Mouse (Mus musculus) G1E (cell line): ENCODE measurements around the gene Cdk14. TPM values are rescaled to one million over a fixed set of nuclear protein-coding genes. Genes with fewer than 3 reads are reported as not detected.

Experiments
- ATAC-seq: 2 replicates; pipeline ENCODE4 v1.8.0; 2016; ENCODE audit warnings: mild to moderate bottlenecking; ENCODE audit not compliant: insufficient number of reproducible peaks, poor library complexity, low FRiP score, severe bottlenecking; ENCODE audit errors: extremely low read depth
- DNase-seq: peaks from one replicate; pipeline ENCODE4 v3.0.0; 2012; ENCODE audit warnings: low spot score
- H3K27me3 ChIP-seq: 2 replicates; pipeline ENCODE4 v1.6.1; 2012; ENCODE audit warnings: mild to moderate bottlenecking, low read length, inconsistent platforms; ENCODE audit not compliant: insufficient read depth
- H3K36me3 ChIP-seq: replicated peaks from 2 replicates; pipeline ENCODE3; 2012; ENCODE audit warnings: mild to moderate bottlenecking, inconsistent platforms
- H3K4me1 ChIP-seq: 2 replicates; pipeline ENCODE4 v1.6.1; 2012; ENCODE audit warnings: low read depth, low read length, inconsistent platforms, mixed read lengths; ENCODE audit not compliant: insufficient read depth
- H3K4me3 ChIP-seq: 2 replicates; pipeline ENCODE4 v1.5.1; 2012; ENCODE audit warnings: low read depth, mild to moderate bottlenecking, inconsistent platforms, low read length, moderate library complexity, mixed read lengths
- H3K9me3 ChIP-seq: replicated peaks from 2 replicates; pipeline ENCODE4 v1.6.1; 2012; ENCODE audit warnings: inconsistent platforms
- CTCF ChIP-seq: IDR thresholded peaks from 2 replicates; pipeline ENCODE4 v1.5.1; 2012; ENCODE audit warnings: low read depth, low read length, inconsistent platforms, mixed read lengths
- GATA1 ChIP-seq: IDR thresholded peaks from 2 replicates; pipeline ENCODE4 v1.6.1; 2012; ENCODE audit warnings: borderline replicate concordance, low read length, inconsistent platforms, mixed read lengths
- GATA2 ChIP-seq: IDR thresholded peaks from 2 replicates; pipeline ENCODE4 v1.6.1; 2012; ENCODE audit warnings: low read depth, low read length, inconsistent platforms, borderline replicate concordance
- POLR2AphosphoS5 ChIP-seq: IDR thresholded peaks from 2 replicates; pipeline ENCODE4 v1.6.1; 2012; ENCODE audit warnings: low read depth, low read length, inconsistent platforms; ENCODE audit not compliant: insufficient replicate concordance
- TAL1 ChIP-seq: conservative IDR thresholded peaks from 2 replicates; pipeline ENCODE4 v1.6.1; 2012; ENCODE audit warnings: low read depth, low read length, inconsistent platforms, mixed read lengths
- polyA plus RNA-seq: library from polyadenylated mRNA; stranded (reverse); fragments of >175 nt; gene quantifications from 2 replicates; pipeline ENCODE4 v1.2.3, GENCODE M21; 2012
- total RNA-seq, 2 experiments: library from RNA; stranded (forward) in 1 of 2; stranded (reverse) in 1 of 2; fragments of 200-1000 nt in 1 of 2; fragments of >200 nt in 1 of 2; fragmentation: Nextera tagmentation in 1 of 2; gene quantifications; 2 replicates each; pipeline ENCODE4 v1.2.3; 2014 to 2017

Cdk14 gene
- total and polyA plus RNA-seq, 3 experiments: 0.98 TPM; not detected in 2

DNA sequence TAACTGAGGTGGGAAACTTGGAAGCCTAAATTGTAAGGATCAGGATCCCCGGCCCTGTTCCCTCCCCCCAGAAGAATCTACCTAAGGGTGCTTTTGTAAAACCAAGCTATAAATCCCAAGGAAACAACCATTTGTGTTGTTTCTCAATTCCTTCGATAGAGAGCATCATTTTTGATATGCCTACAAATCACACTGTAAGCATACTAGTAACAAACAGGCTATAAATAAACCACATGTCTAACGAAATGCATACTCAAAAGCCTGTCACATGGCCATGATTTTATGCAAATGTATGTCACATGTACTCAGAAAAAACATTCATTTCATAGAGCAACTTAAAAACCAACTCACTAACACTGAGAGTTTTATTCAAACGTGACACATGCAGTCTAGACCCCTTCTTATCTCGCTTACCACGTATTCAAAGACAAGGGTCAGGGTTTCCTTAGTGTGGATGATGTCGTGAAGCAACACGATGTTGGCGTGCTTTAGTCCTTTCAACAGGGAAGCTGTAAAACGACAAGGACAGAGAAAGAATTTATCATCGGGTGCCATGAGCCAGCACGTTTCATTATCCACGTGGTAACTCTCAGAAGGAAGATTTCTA lies 285.1 kb downstream of the Cdk14 start:
- Histone ChIP-seq H3K9me3 (no peaks in the 10 kb centered on the region), H3K27me3 (peaks cover 21% of the 10 kb centered on the region), H3K4me1 (no peaks in the 10 kb centered on the region), H3K4me3 (no peak overlapping the region), H3K36me3 (no peaks in the 10 kb centered on the region)
- DNase-seq: no peak
- TF ChIP-seq TAL1: no peak
- TF ChIP-seq CTCF: no peak
- no peak for TF ChIP-seq POLR2AphosphoS5
- TF ChIP-seq GATA2: no peak
- TF ChIP-seq GATA1: no peak
- no peak for ATAC-seq

DNA sequence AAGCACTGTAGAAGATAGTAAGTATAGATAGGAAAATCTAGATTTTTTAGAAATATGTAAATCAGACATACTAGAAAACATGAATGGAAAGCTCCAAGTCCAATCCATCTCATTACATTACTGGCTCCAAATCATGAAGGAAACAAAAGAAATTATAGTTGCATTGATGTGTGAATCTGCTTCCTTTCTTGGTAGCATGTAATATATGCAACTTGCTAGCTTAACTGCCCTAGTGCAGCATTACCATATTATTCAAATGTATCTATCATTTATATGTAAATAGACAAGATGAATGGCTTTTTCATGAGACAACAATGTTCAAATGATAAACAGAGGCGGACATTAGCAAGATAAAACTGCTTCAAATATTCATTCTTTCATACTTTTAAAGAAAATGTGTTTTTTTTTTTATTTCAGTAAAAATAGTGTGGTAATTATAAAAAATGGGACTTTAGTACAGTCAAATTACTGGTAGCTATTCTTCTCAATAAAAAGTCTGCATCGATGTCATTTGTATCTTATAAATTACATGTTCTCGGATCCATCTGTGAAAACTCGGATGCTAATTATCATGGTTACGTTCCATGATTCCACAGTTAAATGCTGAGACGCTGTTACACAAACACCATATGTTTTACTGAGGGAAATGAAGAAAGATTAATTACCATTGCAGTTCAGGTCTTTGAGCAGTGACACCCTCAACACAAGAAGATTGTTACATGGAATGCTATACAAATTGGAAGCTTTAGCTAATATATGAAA lies 285.8 kb downstream of the Cdk14 start:
- DNase-seq (no peak), ATAC-seq (no peak)
- TF ChIP-seq POLR2AphosphoS5: no peak
- no peak for TF ChIP-seq TAL1
- TF ChIP-seq CTCF: no peak
- no peak for TF ChIP-seq GATA1
- no peak for TF ChIP-seq GATA2
- H3K36me3 ChIP-seq: no peaks in the 10 kb centered on the region
- H3K4me1 ChIP-seq: no peaks in the 10 kb centered on the region
- peaks cover 18% of the 10 kb centered on the region for H3K27me3 ChIP-seq
- no peaks in the 10 kb centered on the region for H3K9me3 ChIP-seq
- no peak overlapping the region for H3K4me3 ChIP-seq

DNA sequence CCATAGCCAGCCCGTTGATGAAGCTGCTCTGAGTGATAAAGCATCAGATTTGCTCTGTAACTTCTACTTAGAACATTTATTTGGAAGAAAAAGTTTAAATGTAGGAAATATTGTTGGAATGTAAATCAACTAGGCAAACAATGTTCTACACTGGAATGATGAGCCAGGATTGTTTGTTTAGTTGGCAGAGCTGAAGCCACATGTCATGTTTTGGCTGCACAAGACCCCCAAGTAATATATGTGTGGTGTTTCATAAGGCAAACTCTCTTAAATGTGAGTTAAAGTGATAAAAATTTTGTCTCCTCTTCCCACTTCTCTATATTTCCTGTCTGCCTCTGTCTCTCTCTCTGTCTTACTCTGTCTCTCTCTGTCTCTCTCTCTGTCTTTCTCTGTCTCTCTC lies 291.3 kb downstream of the Cdk14 start:
- ATAC-seq: no peak
- no peak for TF ChIP-seq POLR2AphosphoS5
- no peak for TF ChIP-seq GATA2
- no peak for TF ChIP-seq TAL1
- no peak for TF ChIP-seq GATA1
- TF ChIP-seq CTCF: no peak

DNA sequence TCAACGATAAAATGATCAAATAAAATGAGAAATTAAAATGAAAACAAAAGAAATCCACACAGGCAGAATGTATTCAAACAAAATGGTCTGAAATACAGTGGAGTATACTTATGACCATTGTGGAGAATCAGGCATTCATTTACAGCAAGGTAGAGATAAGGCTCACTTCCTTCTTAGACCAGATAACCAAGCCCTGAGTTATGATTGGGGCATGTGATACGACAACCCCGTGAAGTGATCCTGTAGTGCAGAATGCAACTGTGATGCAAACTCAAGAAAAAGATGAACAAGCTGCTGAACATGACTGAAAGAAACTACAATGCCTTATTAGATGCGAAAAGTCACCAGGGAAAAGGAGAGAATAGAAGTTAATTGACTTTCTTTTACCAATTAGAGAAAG lies 295.5 kb downstream of the Cdk14 start:
- ATAC-seq (no peak; the same call in 1 of the 2 replicates), DNase-seq (no peak)
- TF ChIP-seq CTCF (no peak), GATA2 (no peak), TAL1 (no peak), POLR2AphosphoS5 (no peak), GATA1 (no peak)
- H3K36me3 ChIP-seq: no peaks in the 10 kb centered on the region
- peaks cover 2% of the 10 kb centered on the region for H3K4me1 ChIP-seq
- H3K27me3 ChIP-seq: no peaks in the 10 kb centered on the region
- H3K4me3 ChIP-seq: no peak overlapping the region
- no peaks in the 10 kb centered on the region for H3K9me3 ChIP-seq

More for the DNA sequence above, 291.3 kb downstream of the Cdk14 start:
- peaks cover 2% of the 10 kb centered on the region for H3K4me1 ChIP-seq
- H3K36me3 ChIP-seq: no peaks in the 10 kb centered on the region
- peaks cover 7% of the 10 kb centered on the region; the same call in 1 of the 2 replicates for H3K27me3 ChIP-seq
- H3K4me3 ChIP-seq: no peak overlapping the region
- DNase-seq: no peak
- H3K9me3 ChIP-seq: no peaks in the 10 kb centered on the region

DNA sequence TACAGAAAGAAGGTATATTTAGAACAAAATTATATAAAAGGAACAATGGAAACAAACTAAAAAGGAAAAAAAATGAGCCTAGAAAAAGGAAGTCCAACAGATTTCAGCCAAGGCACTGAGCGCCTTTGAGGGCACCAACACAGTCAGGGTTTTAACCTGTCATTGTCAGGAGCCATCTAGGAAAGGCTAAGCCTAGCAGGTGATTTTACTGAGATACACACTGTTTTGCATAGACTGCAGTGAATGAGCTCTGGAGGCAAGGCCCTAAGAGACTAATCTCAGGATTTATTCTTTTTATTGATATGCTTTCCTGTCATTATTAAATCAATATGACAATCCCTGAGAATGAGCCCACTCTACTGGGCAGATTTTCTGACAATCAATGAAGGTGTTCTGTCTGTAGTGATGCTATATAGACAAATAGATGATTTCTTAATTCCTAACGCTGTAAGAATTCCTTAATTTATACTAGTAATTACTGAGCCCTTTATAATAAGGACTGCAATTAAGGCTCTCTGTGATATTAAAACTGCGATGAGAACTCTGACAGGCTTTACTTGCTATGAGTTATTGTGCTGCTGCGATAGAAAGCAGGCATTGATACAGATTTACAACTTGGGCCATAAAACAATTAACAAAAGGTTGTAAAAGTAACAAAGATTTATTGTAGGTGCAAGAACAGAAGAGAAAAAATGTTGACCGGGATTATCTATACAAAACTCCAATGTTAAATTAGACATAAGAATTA lies 303.2 kb downstream of the Cdk14 start:
- Histone ChIP-seq H3K27me3 (no peaks in the 10 kb centered on the region), H3K4me3 (no peak overlapping the region), H3K4me1 (no peaks in the 10 kb centered on the region), H3K36me3 (no peaks in the 10 kb centered on the region), H3K9me3 (no peaks in the 10 kb centered on the region)
- ATAC-seq (no peak), DNase-seq (no peak)
- TF ChIP-seq POLR2AphosphoS5 (no peak), GATA1 (no peak), GATA2 (no peak)

DNA sequence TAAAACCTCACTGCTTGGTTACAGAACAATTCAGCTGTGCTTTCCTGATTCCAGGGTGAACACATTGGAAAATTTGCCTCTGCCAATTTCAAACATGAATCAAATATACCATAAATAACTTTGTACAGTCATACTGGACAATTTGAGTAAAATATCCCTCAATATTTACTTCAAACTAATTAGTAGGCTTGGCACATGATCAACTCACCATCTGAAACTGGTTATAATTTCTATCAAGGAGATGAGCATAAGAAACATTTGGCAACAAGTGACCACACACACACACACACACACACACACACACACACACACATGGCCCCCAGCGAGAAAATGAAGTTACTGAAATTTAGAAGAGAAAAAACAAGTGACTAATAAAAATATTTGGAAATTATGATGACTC lies 304.6 kb downstream of the Cdk14 start:
- H3K9me3 ChIP-seq: no peaks in the 10 kb centered on the region
- ATAC-seq (no peak), DNase-seq (no peak)
- H3K27me3 ChIP-seq: no peaks in the 10 kb centered on the region
- H3K36me3 ChIP-seq: no peaks in the 10 kb centered on the region
- no peaks in the 10 kb centered on the region for H3K4me1 ChIP-seq
- H3K4me3 ChIP-seq: no peak overlapping the region
- TF ChIP-seq GATA2: no peak
- TF ChIP-seq TAL1: no peak
- no peak for TF ChIP-seq POLR2AphosphoS5
- no peak for TF ChIP-seq CTCF
- no peak for TF ChIP-seq GATA1

DNA sequence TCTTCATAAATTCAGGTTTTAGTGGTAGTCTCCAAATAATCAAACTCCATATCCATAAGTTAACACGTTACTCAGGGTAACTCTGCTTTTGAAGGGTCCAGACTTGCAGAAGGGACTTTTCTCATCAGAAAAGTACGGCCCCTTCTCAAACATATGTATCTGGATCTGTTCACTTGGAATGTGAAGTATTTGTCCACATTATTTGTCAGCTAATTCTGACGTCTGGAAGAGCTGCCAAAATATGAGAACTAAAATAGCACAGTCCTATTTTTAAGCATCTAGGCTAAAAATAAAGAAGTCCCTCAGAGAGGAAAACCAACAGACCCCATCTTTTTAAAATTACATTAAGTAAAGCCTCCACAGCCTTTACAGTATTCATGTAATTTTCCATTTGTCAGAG lies 310.5 kb downstream of the Cdk14 start:
- H3K4me3 ChIP-seq: no peak overlapping the region
- TF ChIP-seq CTCF (no peak), GATA2 (no peak), TAL1 (no peak)
- no peak for ATAC-seq

More for the DNA sequence above, 310.5 kb downstream of the Cdk14 start:
- no peaks in the 10 kb centered on the region for H3K9me3 ChIP-seq
- H3K4me1 ChIP-seq: no peaks in the 10 kb centered on the region
- no peak for DNase-seq
- peaks cover 2% of the 10 kb centered on the region; the same call in 1 of the 2 replicates for H3K27me3 ChIP-seq
- H3K36me3 ChIP-seq: no peaks in the 10 kb centered on the region
